Mouse (Mus musculus): Measurements from ENCODE around the gene Gtf2i. TPM values are rescaled to one million over a fixed set of nuclear protein-coding genes. Genes with fewer than 3 reads are reported as not detected.

Gtf2i gene
- total RNA-seq, 2 experiments from 2014 or later, result 21.2 to 37.3 TPM

GRCm38 (mm10) chr5:134250601-134251000 lies 64.0 kb downstream of the Gtf2i start:
- ATAC-seq (replicated peaks; ENCODE audit: low FRiP score, poor library complexity, severe bottlenecking), result no peak

DNA sequence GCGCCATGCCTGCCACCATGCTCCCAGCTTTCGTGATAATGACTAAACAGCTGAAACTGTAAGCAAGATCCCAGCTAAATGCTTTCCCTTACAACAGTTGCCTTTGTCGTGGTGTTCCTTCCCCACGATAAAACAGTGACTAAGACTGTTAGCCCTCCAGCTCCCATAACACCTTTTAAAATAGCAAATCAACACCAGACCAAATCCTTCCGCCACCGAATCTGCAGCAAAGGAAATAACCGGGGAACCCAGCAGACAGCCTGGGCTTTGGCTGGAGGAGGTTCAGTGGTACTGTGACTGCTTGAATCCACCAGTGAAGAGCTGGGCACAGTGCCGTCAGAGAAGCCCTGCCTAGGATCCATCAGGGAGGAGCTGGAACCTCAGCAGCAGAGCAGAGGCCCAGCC lies 65.3 kb downstream of the Gtf2i start:
- ATAC-seq (replicated peaks; ENCODE audit: low FRiP score, poor library complexity, severe bottlenecking), result no peak

- no peak for ATAC-seq (replicated peaks; ENCODE audit: low FRiP score, poor library complexity, severe bottlenecking)
These were observed 65.8 kb downstream of the Gtf2i start for GRCm38 (mm10) chr5:134248608-134249244.

DNA sequence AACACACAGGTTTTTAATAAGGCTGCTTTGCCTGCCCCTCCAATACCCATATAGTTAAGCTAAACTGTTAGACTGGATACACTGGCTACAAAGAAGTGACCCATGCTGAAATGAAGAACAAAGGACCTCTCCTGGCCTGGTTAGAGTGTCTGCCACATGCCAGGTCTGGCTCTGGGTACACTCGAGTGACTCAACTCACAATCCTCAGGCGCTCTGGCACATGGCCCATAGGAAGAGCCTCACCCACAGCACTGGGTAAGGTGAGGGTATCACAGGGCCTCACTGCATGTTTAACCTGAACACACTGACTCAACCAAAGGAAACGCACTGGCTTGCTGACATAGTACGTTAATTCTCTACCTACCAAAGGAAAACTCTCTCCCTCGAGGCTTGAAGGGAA lies 68.4 kb downstream of the Gtf2i start:
- no peak for ATAC-seq (replicated peaks; ENCODE audit: low FRiP score, poor library complexity, severe bottlenecking)

GRCm38 (mm10) chr5:134244890-134245289 lies 69.7 kb downstream of the Gtf2i start:
- ATAC-seq (replicated peaks; ENCODE audit: low FRiP score, poor library complexity, severe bottlenecking), result no peak

DNA sequence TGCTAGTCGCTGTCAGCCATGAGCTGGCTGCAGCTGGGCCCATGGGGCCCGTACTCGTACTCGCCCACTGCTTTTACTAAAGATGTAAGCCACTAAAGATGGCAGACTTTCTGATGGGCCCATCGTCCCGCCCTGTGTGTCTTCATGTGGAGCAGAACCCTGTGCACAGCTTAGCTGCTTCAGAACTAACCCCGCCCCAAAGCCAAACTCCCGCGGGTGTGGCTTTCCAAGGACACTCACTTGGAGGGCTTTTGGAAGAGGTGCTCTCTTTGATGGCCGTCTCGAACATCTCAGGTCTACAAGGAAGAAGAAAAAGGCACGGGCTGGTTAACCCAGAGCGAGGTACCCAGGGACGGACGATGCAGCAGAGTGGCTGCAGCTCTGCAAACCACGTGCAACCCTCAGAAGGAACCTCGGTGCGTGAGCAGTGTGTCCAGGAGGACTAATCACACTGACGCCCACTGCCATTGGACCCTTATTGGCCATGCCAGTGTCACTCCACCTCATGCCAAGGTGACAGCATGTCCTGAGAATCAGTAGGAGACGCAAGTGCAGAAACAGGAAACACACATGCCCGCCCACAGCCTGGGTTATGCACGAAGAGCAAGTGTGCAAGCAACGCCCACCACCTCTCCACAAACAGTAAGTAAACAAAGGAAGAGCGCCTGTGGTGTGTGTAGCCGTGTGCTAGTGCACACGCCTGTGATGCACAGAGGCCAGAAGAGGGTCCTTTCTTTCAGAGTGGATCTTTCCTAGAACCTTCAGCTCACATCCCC lies 70.7 kb downstream of the Gtf2i start:
- ATAC-seq (replicated peaks; ENCODE audit: low FRiP score, poor library complexity, severe bottlenecking), result no peak

GRCm38 (mm10) chr5:134241831-134242230 lies 72.7 kb downstream of the Gtf2i start:
- ATAC-seq (replicated peaks; ENCODE audit: low FRiP score, poor library complexity, severe bottlenecking), result no peak

DNA sequence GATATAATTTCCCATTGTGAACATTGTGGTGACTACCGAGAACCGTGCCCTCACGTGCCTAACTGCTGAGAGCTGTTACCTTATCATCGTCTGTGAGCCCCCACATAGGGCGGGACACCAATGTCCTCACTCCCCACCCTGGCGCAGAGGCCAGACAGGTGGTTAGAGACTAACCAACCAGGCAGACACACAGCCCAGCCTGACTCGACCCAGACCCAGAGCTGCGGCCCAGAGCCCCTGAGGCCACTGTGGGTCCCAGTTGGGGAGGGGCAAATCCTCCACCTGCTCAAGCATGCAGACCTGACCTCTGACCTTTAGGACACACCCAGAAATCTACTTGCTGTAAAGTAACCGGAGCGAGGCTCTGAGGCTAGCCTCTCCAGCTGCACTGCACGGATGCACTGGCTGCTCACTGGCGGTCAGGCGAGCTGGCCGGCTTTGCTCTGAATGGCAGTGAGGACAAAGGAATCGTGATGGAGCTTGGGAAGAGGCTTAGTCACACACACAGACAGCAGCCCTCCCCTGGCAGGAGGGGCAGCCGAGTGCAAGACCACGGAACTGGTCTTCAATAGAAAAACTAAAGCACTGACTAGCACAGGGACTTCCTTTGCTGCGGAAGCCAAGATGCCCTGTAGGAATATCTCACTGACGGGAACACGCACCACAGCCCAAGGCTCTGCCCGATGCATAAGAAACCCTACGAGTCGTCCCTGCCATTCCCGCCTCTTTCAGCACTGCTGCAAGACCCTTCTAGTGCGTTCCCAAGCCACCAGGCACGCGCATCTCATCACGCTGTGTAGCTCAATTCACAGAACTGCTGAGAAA lies 76.4 kb downstream of the Gtf2i start:
- no peak for ATAC-seq (replicated peaks; ENCODE audit: low FRiP score, poor library complexity, severe bottlenecking)

GRCm38 (mm10) chr5:134237508-134237907 lies 77.1 kb downstream of the Gtf2i start:
- ATAC-seq (replicated peaks; ENCODE audit: low FRiP score, poor library complexity, severe bottlenecking), result no peak

GRCm38 (mm10) chr5:134236796-134237195 lies 77.8 kb downstream of the Gtf2i start:
- ATAC-seq (replicated peaks; ENCODE audit: low FRiP score, poor library complexity, severe bottlenecking), result no peak

DNA sequence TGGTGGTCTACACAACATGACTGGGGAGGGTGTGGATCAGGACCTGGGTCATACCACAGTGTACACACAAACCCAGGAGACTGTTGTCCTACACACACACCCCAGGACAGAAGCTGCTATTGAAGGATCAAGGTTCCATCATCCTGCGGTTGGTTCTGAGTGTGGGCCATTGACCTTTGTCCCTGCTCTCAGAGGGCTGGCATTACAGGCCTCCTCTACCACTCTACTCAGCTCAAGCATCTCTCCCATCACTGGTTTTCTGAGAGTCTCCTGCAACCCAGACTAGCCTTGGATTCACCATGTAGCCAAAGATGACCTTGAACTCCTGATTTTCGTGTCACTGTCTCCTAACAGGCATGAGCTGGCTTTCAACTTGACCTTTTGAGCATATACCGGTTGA lies 78.3 kb downstream of the Gtf2i start:
- no peak for ATAC-seq (replicated peaks; ENCODE audit: low FRiP score, poor library complexity, severe bottlenecking)

DNA sequence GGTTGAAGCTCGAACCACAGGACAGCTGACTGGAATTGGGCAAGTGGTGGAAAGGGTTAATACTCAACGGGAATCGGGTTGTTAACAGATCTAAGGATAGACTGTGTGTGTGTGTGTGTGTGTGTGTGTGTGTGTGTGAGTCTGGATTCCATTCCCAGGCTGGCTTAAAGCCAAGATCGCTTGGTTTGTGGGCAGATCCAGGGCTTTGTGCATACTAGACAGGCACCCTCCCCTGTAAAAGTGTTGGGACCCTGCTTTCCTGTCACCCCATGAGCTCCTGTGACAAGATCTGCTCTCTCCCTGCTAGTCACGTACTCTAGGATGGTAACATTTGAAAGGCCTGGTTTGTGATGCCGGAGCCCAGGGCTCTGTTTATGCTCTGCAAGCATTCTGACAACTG lies 79.4 kb downstream of the Gtf2i start:
- ATAC-seq (replicated peaks; ENCODE audit: low FRiP score, poor library complexity, severe bottlenecking), result no peak

GRCm38 (mm10) chr5:134234205-134234604 lies 80.4 kb downstream of the Gtf2i start:
- ATAC-seq (replicated peaks; ENCODE audit: low FRiP score, poor library complexity, severe bottlenecking), result no peak

GRCm38 (mm10) chr5:134233244-134233651 lies 81.3 kb downstream of the Gtf2i start:
- ATAC-seq (replicated peaks; ENCODE audit: low FRiP score, poor library complexity, severe bottlenecking), result no peak

- ATAC-seq (replicated peaks; ENCODE audit: low FRiP score, poor library complexity, severe bottlenecking), result no peak
These were observed 82.0 kb downstream of the Gtf2i start for GRCm38 (mm10) chr5:134232568-134232967.

GRCm38 (mm10) chr5:134232111-134232510 lies 82.4 kb downstream of the Gtf2i start:
- ATAC-seq (replicated peaks; ENCODE audit: low FRiP score, poor library complexity, severe bottlenecking), result no peak

DNA sequence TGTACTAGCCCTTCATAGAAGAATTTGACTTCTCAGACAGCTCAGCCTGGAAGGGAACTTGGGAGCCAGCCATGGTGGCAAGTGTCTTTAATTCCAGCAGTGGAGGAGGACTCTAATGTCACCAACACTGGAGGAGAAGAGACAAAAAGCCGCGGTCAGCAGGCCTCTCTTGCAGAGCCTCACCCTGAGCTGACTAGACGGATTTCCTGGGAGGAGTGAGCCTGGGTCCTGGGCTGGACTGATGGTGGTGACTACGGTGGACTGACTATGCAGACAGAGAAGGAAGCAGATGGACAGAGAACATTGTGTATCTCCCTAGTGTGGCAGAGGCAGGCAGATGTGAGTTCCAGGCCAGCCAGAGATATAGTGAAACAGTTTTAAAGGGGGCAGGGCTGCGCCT lies 83.2 kb downstream of the Gtf2i start:
- no peak for ATAC-seq (replicated peaks; ENCODE audit: low FRiP score, poor library complexity, severe bottlenecking)

GRCm38 (mm10) chr5:134229391-134229790 lies 85.2 kb downstream of the Gtf2i start, which contains the start of gene Ncf1:
Gene Ncf1 (minus strand): TSS chr5:134229625.
- no peak for ATAC-seq (replicated peaks; ENCODE audit: low FRiP score, poor library complexity, severe bottlenecking)

DNA sequence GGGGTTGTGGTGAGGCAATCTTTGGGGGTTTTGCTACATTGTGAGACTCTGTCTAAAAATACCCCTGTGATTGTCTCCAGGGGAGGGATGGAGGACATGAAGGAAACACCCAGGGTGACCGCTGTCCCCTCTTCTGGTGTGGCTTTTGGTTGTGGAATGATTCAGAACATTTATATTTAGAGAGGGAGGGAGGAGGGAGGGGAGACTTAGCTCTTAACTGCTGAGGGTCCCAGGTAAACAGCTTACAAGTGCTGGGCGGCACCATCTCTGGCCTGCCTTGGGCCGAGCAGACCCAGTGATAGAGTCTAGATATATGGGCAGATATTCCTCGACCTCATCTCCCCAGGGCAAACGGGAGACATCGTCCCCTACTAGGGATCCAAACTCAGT lies 86.3 kb downstream of the Gtf2i start:
- no peak for ATAC-seq (replicated peaks; ENCODE audit: low FRiP score, poor library complexity, severe bottlenecking)

- ATAC-seq (replicated peaks; ENCODE audit: low FRiP score, poor library complexity, severe bottlenecking), result no peak
These were observed 86.8 kb downstream of the Gtf2i start for GRCm38 (mm10) chr5:134227574-134228248.

All from erythroid progenitor cell, adult 5-6 weeks (primary cell).